Mouse (Mus musculus): ENCODE data around the gene Wdr93. TPM values are rescaled to one million over a fixed set of nuclear protein-coding genes. Genes with fewer than 3 reads are reported as not detected.

Wdr93 gene
- total and polyA plus RNA-seq, 2 experiments from 2014 or later: 0.27 to 0.32 TPM

- ATAC-seq (ENCODE audit: low FRiP score): peak; percentile 8; the same call in 1 of the 2 replicates
- DNase-seq (ENCODE audit: low spot score): no peak
- Histone ChIP-seq H3K9ac (replicated peaks; ENCODE audit: low read length, poor library complexity, severe bottlenecking) (peak overlapping the region; percentile 66), H3K9me3 (ENCODE audit: low read length) (no peaks in the 10 kb centered on the region), H3K4me2 (ENCODE audit: low read depth, low read length, poor library complexity, severe bottlenecking) (peak overlapping the region; percentile 71), H3K27ac (ENCODE audit: low read depth, low read length) (peak overlapping the region; percentile 51), H3K27me3 (ENCODE audit: insufficient read depth, low read length) (no peaks in the 10 kb centered on the region; the same call in 1 of the 2 replicates), H3K36me3 (ENCODE audit: insufficient read depth, low read length) (0 out of 2 replicates have a peak, but pooled peaks cover 2% of the 10 kb centered on the region), H3K4me3 (ENCODE audit: low read depth, low read length) (peak overlapping the region; percentile 47), H3K4me1 (ENCODE audit: insufficient read depth, low read length) (peaks cover 5% of the 10 kb centered on the region; the same call in 1 of the 2 replicates)
- TF ChIP-seq CTCF (IDR thresholded peaks at IDR 0.05): no peak
- 35% methylated on average over 17 of the region's 17 CpGs for WGBS
Observed at GRCm38 (mm10) chr7:79710831-79711230, 32.1 kb upstream of the Wdr93 start.

GRCm38 (mm10) chr7:79715187-79715981 is 27.6 kb upstream of the Wdr93 start, which contains the start of gene Kif7:
Gene Kif7, minus strand, starts transcription at chr7:79715720.
- peak; percentile 72 for DNase-seq (ENCODE audit: low spot score)
- TF ChIP-seq CTCF (IDR thresholded peaks at IDR 0.05): no peak
- H3K9me3 ChIP-seq (ENCODE audit: low read length): no peaks in the 10 kb centered on the region
- peak within 1 kb of the TSS; percentile 95 for H3K4me2 ChIP-seq (ENCODE audit: low read depth, low read length, poor library complexity, severe bottlenecking)
- peaks cover 5% of the 10 kb centered on the region; the same call in 1 of the 2 replicates for H3K4me1 ChIP-seq (ENCODE audit: insufficient read depth, low read length)
- ATAC-seq (ENCODE audit: low FRiP score): peak; percentile 75
- 1% methylated on average over 46 of the region's 55 CpGs for WGBS
- H3K27me3 ChIP-seq (ENCODE audit: insufficient read depth, low read length): no peaks in the 10 kb centered on the region
- no peak within 1 kb of the TSS for H3K27ac ChIP-seq (ENCODE audit: low read depth, low read length)
- H3K4me3 ChIP-seq (ENCODE audit: low read depth, low read length): peak within 1 kb of the TSS; percentile 66
- peak within 1 kb of the TSS; percentile 50 for H3K9ac ChIP-seq (replicated peaks; ENCODE audit: low read length, poor library complexity, severe bottlenecking)
- H3K36me3 ChIP-seq (ENCODE audit: insufficient read depth, low read length): no peaks in the 10 kb centered on the region

- Histone ChIP-seq H3K9ac (replicated peaks; ENCODE audit: low read length, poor library complexity, severe bottlenecking) (peak overlapping the region; percentile 83), H3K36me3 (ENCODE audit: insufficient read depth, low read length) (no peaks in the 10 kb centered on the region), H3K4me1 (ENCODE audit: insufficient read depth, low read length) (no peaks in the 10 kb centered on the region), H3K27ac (ENCODE audit: low read depth, low read length) (peak overlapping the region; percentile 44; the same call in 1 of the 2 replicates), H3K4me2 (ENCODE audit: low read depth, low read length, poor library complexity, severe bottlenecking) (peak overlapping the region; percentile 82), H3K4me3 (ENCODE audit: low read depth, low read length) (peak overlapping the region; percentile 56), H3K27me3 (ENCODE audit: insufficient read depth, low read length) (0 out of 2 replicates have a peak, but pooled peaks cover 5% of the 10 kb centered on the region), H3K9me3 (ENCODE audit: low read length) (no peaks in the 10 kb centered on the region)
- DNase-seq (ENCODE audit: low spot score) (peak; percentile 60), ATAC-seq (ENCODE audit: low FRiP score) (peak; percentile 67)
- no peak for TF ChIP-seq CTCF (IDR thresholded peaks at IDR 0.05)
- WGBS: under 1% methylated on average over 48 of the region's 48 CpGs
Observed at GRCm38 (mm10) chr7:79721386-79721977, 21.5 kb upstream of the Wdr93 start.

GRCm38 (mm10) chr7:79727091-79727490 is 15.9 kb upstream of the Wdr93 start:
- no peak overlapping the region for H3K4me3 ChIP-seq (ENCODE audit: low read depth, low read length)
- ATAC-seq (ENCODE audit: low FRiP score): no peak
- DNase-seq (ENCODE audit: low spot score): peak; percentile 31
- H3K9me3 ChIP-seq (ENCODE audit: low read length): no peaks in the 10 kb centered on the region
- no peak overlapping the region for H3K27ac ChIP-seq (ENCODE audit: low read depth, low read length)
- no peaks in the 10 kb centered on the region for H3K36me3 ChIP-seq (ENCODE audit: insufficient read depth, low read length)
- H3K4me2 ChIP-seq (ENCODE audit: low read depth, low read length, poor library complexity, severe bottlenecking): no peak overlapping the region
- peak; percentile 66 for TF ChIP-seq CTCF (IDR thresholded peaks at IDR 0.05)
- no peaks in the 10 kb centered on the region for H3K4me1 ChIP-seq (ENCODE audit: insufficient read depth, low read length)
- 0 out of 2 replicates have a peak, but pooled peaks cover 5% of the 10 kb centered on the region for H3K27me3 ChIP-seq (ENCODE audit: insufficient read depth, low read length)
- WGBS: 28% methylated on average over 2 of the region's 2 CpGs
- H3K9ac ChIP-seq (replicated peaks; ENCODE audit: low read length, poor library complexity, severe bottlenecking): no peak overlapping the region

GRCm38 (mm10) chr7:79728219-79728618 is 14.7 kb upstream of the Wdr93 start:
- Histone ChIP-seq H3K9me3 (ENCODE audit: low read length) (no peaks in the 10 kb centered on the region), H3K4me1 (ENCODE audit: insufficient read depth, low read length) (no peaks in the 10 kb centered on the region), H3K27ac (ENCODE audit: low read depth, low read length) (no peak overlapping the region), H3K9ac (replicated peaks; ENCODE audit: low read length, poor library complexity, severe bottlenecking) (no peak overlapping the region), H3K4me3 (ENCODE audit: low read depth, low read length) (no peak overlapping the region), H3K27me3 (ENCODE audit: insufficient read depth, low read length) (no peaks in the 10 kb centered on the region), H3K36me3 (ENCODE audit: insufficient read depth, low read length) (no peaks in the 10 kb centered on the region), H3K4me2 (ENCODE audit: low read depth, low read length, poor library complexity, severe bottlenecking) (no peak overlapping the region)
- TF ChIP-seq CTCF (IDR thresholded peaks at IDR 0.05): peak; percentile 73
- WGBS: 36% methylated on average over 6 of the region's 6 CpGs
- DNase-seq (ENCODE audit: low spot score): peak; percentile 26
- ATAC-seq (ENCODE audit: low FRiP score): no peak

GRCm38 (mm10) chr7:79729169-79729568 is 13.8 kb upstream of the Wdr93 start:
- WGBS: 8% methylated on average over 8 of the region's 8 CpGs
- H3K27ac ChIP-seq (ENCODE audit: low read depth, low read length): no peak overlapping the region
- peak; percentile 74 for TF ChIP-seq CTCF (IDR thresholded peaks at IDR 0.05)
- H3K9ac ChIP-seq (replicated peaks; ENCODE audit: low read length, poor library complexity, severe bottlenecking): no peak overlapping the region
- H3K4me3 ChIP-seq (ENCODE audit: low read depth, low read length): no peak overlapping the region
- ATAC-seq (ENCODE audit: low FRiP score) (no peak), DNase-seq (ENCODE audit: low spot score) (peak; percentile 69)
- no peaks in the 10 kb centered on the region for H3K4me1 ChIP-seq (ENCODE audit: insufficient read depth, low read length)
- no peaks in the 10 kb centered on the region for H3K27me3 ChIP-seq (ENCODE audit: insufficient read depth, low read length)
- H3K4me2 ChIP-seq (ENCODE audit: low read depth, low read length, poor library complexity, severe bottlenecking): no peak overlapping the region
- H3K36me3 ChIP-seq (ENCODE audit: insufficient read depth, low read length): no peaks in the 10 kb centered on the region
- H3K9me3 ChIP-seq (ENCODE audit: low read length): no peaks in the 10 kb centered on the region

Measured in midbrain, postnatal 0 days (tissue).